Mouse (Mus musculus) liver, postnatal 0 days (tissue): ENCODE measurements around the gene Mgat5.

Experiments
- CTCF ChIP-seq: sonication (generic); IDR thresholded peaks from 2 replicates; pipeline ENCODE4 v1.5.1; 2016; ENCODE audit warnings: antibody characterized with exemption, low read depth
- EP300 ChIP-seq: IDR thresholded peaks from 2 replicates; pipeline ENCODE4 v1.6.1; 2016; ENCODE audit warnings: antibody characterized with exemption, low read depth, mild to moderate bottlenecking

GRCm38 (mm10) chr1:127530849-127531580, 326.2 kb downstream of the Mgat5 start:
- TF ChIP-seq CTCF (no peak), EP300 (no peak)
